Mouse (Mus musculus) kidney, postnatal 0 days (tissue): ENCODE measurements around the gene Sh3gl3. TPM values are rescaled to one million over a fixed set of nuclear protein-coding genes. Genes with fewer than 3 reads are reported as not detected.

Experiments used
- ATAC-seq: fragments of 200-750 bp; cut with Nextera tagmentation; replicated peaks from 2 replicates; pipeline ENCODE4 v1.8.0; 2017; ENCODE audit warnings: low read depth, moderate number of reproducible peaks, moderate TSS enrichment, moderate library complexity; ENCODE audit not compliant: low FRiP score
- DNase-seq: peaks from one replicate; pipeline ENCODE4 v3.0.0-alpha.2; 2016; ENCODE audit warnings: low spot score
- H3K27ac ChIP-seq: fragments of 300-500 bp; sonication (generic); 2 replicates; pipeline ENCODE4 v1.5.1; 2014; ENCODE audit warnings: mild to moderate bottlenecking
- H3K27me3 ChIP-seq: fragments of 300-500 bp; sonication (generic); 2 replicates; pipeline ENCODE4 v1.6.1; 2014; ENCODE audit warnings: low read length, mixed read lengths; ENCODE audit not compliant: insufficient read depth
- H3K36me3 ChIP-seq: fragments of 300-500 bp; sonication (generic); 2 replicates; pipeline ENCODE4 v1.6.1; 2014; ENCODE audit warnings: low read length, mixed read lengths; ENCODE audit not compliant: insufficient read depth
- H3K4me1 ChIP-seq: fragments of 300-500 bp; sonication (generic); replicated peaks from 2 replicates; pipeline ENCODE4 v1.6.1; 2014; ENCODE audit warnings: antibody characterized with exemption, low read length, mixed read lengths; ENCODE audit not compliant: insufficient read depth
- H3K4me2 ChIP-seq: fragments of 300-500 bp; sonication (generic); 2 replicates; pipeline ENCODE4 v1.6.1; 2014; ENCODE audit warnings: mild to moderate bottlenecking, low read length, moderate library complexity, mixed read lengths
- H3K4me3 ChIP-seq: fragments of 300-500 bp; sonication (generic); replicated peaks from 2 replicates; pipeline ENCODE4 v1.5.1; 2014; ENCODE audit warnings: low read depth, low read length
- H3K9ac ChIP-seq: fragments of 300-500 bp; sonication (generic); 2 replicates; pipeline ENCODE4 v1.6.1; 2014; ENCODE audit warnings: low read depth, low read length
- H3K9me3 ChIP-seq: fragments of 300-500 bp; sonication (generic); replicated peaks from 2 replicates; pipeline ENCODE4 v1.6.1; 2016; ENCODE audit warnings: low read length, inconsistent platforms, mixed read lengths
- CTCF ChIP-seq: IDR thresholded peaks from 2 replicates; pipeline ENCODE4 v1.5.1; 2016; ENCODE audit warnings: antibody characterized with exemption, low read depth, mild to moderate bottlenecking, moderate library complexity
- WGBS: fragments of 180-500 bp; shearing (Covaris S2); extraction: QIAGEN DNeasy Blood & Tissue Kit; methylation state at CpG from one replicate; pipeline ENCODE4 v1.1.7; 2014; 5-methylcytosine and 5-hydroxymethylcytosine counted together
- polyA plus RNA-seq: library from polyadenylated mRNA; unstranded; fragments of >200 nt; fragmentation: Nextera tagmentation; extraction: Ambion mirVana; gene quantifications from 2 replicates; pipeline ENCODE4 v1.2.1, GENCODE M21; 2015

The Sh3gl3 gene
- polyA plus RNA-seq, 1 experiment from 2014 or later: 16.4 TPM

- DNase-seq (no peak), ATAC-seq (no peak)
- no peak overlapping the region for H3K4me3 ChIP-seq
- no peak overlapping the region for H3K27ac ChIP-seq
- no peak overlapping the region for H3K4me2 ChIP-seq
- 69% methylated on average over 3 of the region's 3 CpGs for WGBS
- peak; percentile 47; the same call in 1 of the 2 replicates for TF ChIP-seq CTCF
- H3K36me3 ChIP-seq: no peaks in the 10 kb centered on the region
- no peaks in the 10 kb centered on the region for H3K4me1 ChIP-seq
- H3K9me3 ChIP-seq: no peaks in the 10 kb centered on the region
- no peaks in the 10 kb centered on the region for H3K27me3 ChIP-seq
- H3K9ac ChIP-seq: no peak overlapping the region
These were observed 2.6 kb downstream of the Sh3gl3 start for GRCm38 (mm10) chr7:82176192-82176591.

- Histone ChIP-seq H3K36me3 (no peaks in the 10 kb centered on the region), H3K27me3 (no peaks in the 10 kb centered on the region), H3K4me1 (no peaks in the 10 kb centered on the region), H3K4me2 (no peak overlapping the region), H3K9ac (no peak overlapping the region), H3K9me3 (no peaks in the 10 kb centered on the region), H3K27ac (no peak overlapping the region), H3K4me3 (no peak overlapping the region)
- no peak for TF ChIP-seq CTCF
- ATAC-seq: no peak
- peak; percentile 33 for DNase-seq
- WGBS: 62% methylated on average over 5 of the region's 5 CpGs
These were observed 3.7 kb downstream of the Sh3gl3 start for GRCm38 (mm10) chr7:82177336-82177735.

GRCm38 (mm10) chr7:82180919-82181318 is 7.3 kb downstream of the Sh3gl3 start:
- no peak overlapping the region for H3K27ac ChIP-seq
- 72% methylated on average over 5 of the region's 5 CpGs for WGBS

GRCm38 (mm10) chr7:82182781-82183180 is 9.1 kb downstream of the Sh3gl3 start:
- Histone ChIP-seq H3K27ac (no peak overlapping the region), H3K9me3 (no peaks in the 10 kb centered on the region), H3K27me3 (no peaks in the 10 kb centered on the region), H3K36me3 (no peaks in the 10 kb centered on the region), H3K4me1 (0 out of 2 replicates have a peak, but pooled peaks cover 3% of the 10 kb centered on the region), H3K4me3 (no peak overlapping the region), H3K9ac (no peak overlapping the region), H3K4me2 (no peak overlapping the region)
- DNase-seq (no peak), ATAC-seq (no peak)
- TF ChIP-seq CTCF: no peak
- WGBS: 39% methylated on average over 2 of the region's 2 CpGs

More at GRCm38 (mm10) chr7:82180919-82181318, 7.3 kb downstream of the Sh3gl3 start:
- Histone ChIP-seq H3K27me3 (no peaks in the 10 kb centered on the region), H3K4me2 (no peak overlapping the region), H3K4me3 (no peak overlapping the region), H3K36me3 (no peaks in the 10 kb centered on the region), H3K9me3 (no peaks in the 10 kb centered on the region), H3K9ac (no peak overlapping the region), H3K4me1 (no peaks in the 10 kb centered on the region)
- TF ChIP-seq CTCF: no peak
- DNase-seq (no peak), ATAC-seq (no peak)

GRCm38 (mm10) chr7:82191604-82192003 is 18.0 kb downstream of the Sh3gl3 start:
- Histone ChIP-seq H3K27ac (no peak overlapping the region), H3K9me3 (no peaks in the 10 kb centered on the region), H3K4me3 (no peak overlapping the region), H3K36me3 (no peaks in the 10 kb centered on the region), H3K4me1 (0 out of 2 replicates have a peak, but pooled peaks cover 3% of the 10 kb centered on the region), H3K4me2 (no peak overlapping the region), H3K9ac (no peak overlapping the region), H3K27me3 (no peaks in the 10 kb centered on the region)
- DNase-seq (no peak), ATAC-seq (no peak)
- no peak for TF ChIP-seq CTCF
- WGBS: 85% methylated on average over 11 of the region's 11 CpGs

GRCm38 (mm10) chr7:82192512-82192911 is 18.9 kb downstream of the Sh3gl3 start:
- DNase-seq: no peak
- Histone ChIP-seq H3K9me3 (no peaks in the 10 kb centered on the region), H3K36me3 (no peaks in the 10 kb centered on the region), H3K4me1 (no peaks in the 10 kb centered on the region), H3K27me3 (no peaks in the 10 kb centered on the region), H3K9ac (no peak overlapping the region), H3K4me3 (no peak overlapping the region), H3K4me2 (no peak overlapping the region), H3K27ac (no peak overlapping the region)
- no peak for ATAC-seq
- 56% methylated on average over 4 of the region's 4 CpGs for WGBS
- TF ChIP-seq CTCF: no peak

- Histone ChIP-seq H3K9ac (no peak overlapping the region), H3K4me2 (no peak overlapping the region), H3K27ac (no peak overlapping the region), H3K36me3 (no peaks in the 10 kb centered on the region), H3K9me3 (no peaks in the 10 kb centered on the region), H3K27me3 (no peaks in the 10 kb centered on the region), H3K4me1 (peaks cover 8% of the 10 kb centered on the region; the same call in 1 of the 2 replicates), H3K4me3 (no peak overlapping the region)
- TF ChIP-seq CTCF: no peak
- ATAC-seq: no peak
- no peak for DNase-seq
- 46% methylated on average over 7 of the region's 7 CpGs for WGBS
These were observed 29.5 kb downstream of the Sh3gl3 start for GRCm38 (mm10) chr7:82203111-82203510.
